Mouse (Mus musculus) heart, postnatal 0 days (tissue): Measurements from ENCODE around the gene Olfr961. TPM values are rescaled to one million over a fixed set of nuclear protein-coding genes. Genes with fewer than 3 reads are reported as not detected.

Experiments used
- ATAC-seq: fragments of 200-750 bp; cut with Nextera tagmentation; 2 replicates; pipeline ENCODE4 v1.8.0; 2017; ENCODE audit warnings: low read depth, moderate number of reproducible peaks, moderate library complexity; ENCODE audit not compliant: insufficient read depth
- DNase-seq: peaks from one replicate; pipeline ENCODE4 v3.0.0-alpha.2; 2016; ENCODE audit warnings: low spot score
- H3K27ac ChIP-seq: fragments of 300-500 bp; sonication (generic); 2 replicates; pipeline ENCODE4 v1.5.1; 2014; ENCODE audit warnings: low read depth, mild to moderate bottlenecking
- H3K27me3 ChIP-seq: fragments of 300-500 bp; sonication (generic); 2 replicates; pipeline ENCODE4 v1.6.1; 2014; ENCODE audit warnings: low read length, mixed read lengths; ENCODE audit not compliant: control insufficient read depth, insufficient read depth
- H3K36me3 ChIP-seq: fragments of 300-500 bp; sonication (generic); replicated peaks from 2 replicates; pipeline ENCODE4 v1.6.1; 2014; ENCODE audit warnings: low read length, mixed read lengths; ENCODE audit not compliant: control insufficient read depth, insufficient read depth
- H3K4me1 ChIP-seq: fragments of 300-500 bp; sonication (generic); 2 replicates; pipeline ENCODE4 v1.6.1; 2014; ENCODE audit warnings: antibody characterized with exemption; ENCODE audit not compliant: control insufficient read depth, insufficient read depth
- H3K4me2 ChIP-seq: fragments of 300-500 bp; sonication (generic); 2 replicates; pipeline ENCODE4 v1.6.1; 2014; ENCODE audit warnings: low read depth, mild to moderate bottlenecking, low read length, moderate library complexity
- H3K4me3 ChIP-seq: fragments of 300-500 bp; sonication (generic); 2 replicates; pipeline ENCODE4 v1.5.1; 2014; ENCODE audit warnings: low read depth, low read length
- H3K9ac ChIP-seq: fragments of 300-500 bp; sonication (generic); replicated peaks from 2 replicates; pipeline ENCODE4 v1.6.1; 2014; ENCODE audit warnings: low read depth, low read length, mixed read lengths
- H3K9me3 ChIP-seq: fragments of 300-500 bp; sonication (generic); replicated peaks from 2 replicates; pipeline ENCODE4 v1.6.1; 2016; ENCODE audit warnings: low read length; ENCODE audit not compliant: control insufficient read depth
- CTCF ChIP-seq: IDR thresholded peaks from 2 replicates; pipeline ENCODE4 v1.5.1; 2016; ENCODE audit warnings: antibody characterized with exemption, control low read depth, low read depth
- EP300 ChIP-seq: IDR thresholded peaks from 2 replicates; pipeline ENCODE4 v1.6.1; 2016; ENCODE audit warnings: antibody characterized with exemption, low read depth
- WGBS: fragments of 180-500 bp; shearing (Covaris S2); extraction: QIAGEN DNeasy Blood & Tissue Kit; methylation state at CpG from one replicate; pipeline ENCODE4 v1.1.7; 2014; 5-methylcytosine and 5-hydroxymethylcytosine counted together
- polyA plus RNA-seq: library from polyadenylated mRNA; unstranded; fragments of >200 nt; fragmentation: Nextera tagmentation; extraction: Ambion mirVana; gene quantifications from 2 replicates; pipeline ENCODE4 v1.2.1, GENCODE M21; 2015
- total RNA-seq: library from RNA; depleted of rRNA; stranded (reverse); fragments of >200 nt; gene quantifications from 2 replicates; pipeline ENCODE4 v1.2.3, GENCODE M21; 2014; ENCODE audit warnings: low replicate concordance

Gene Olfr961
- total and polyA plus RNA-seq, 2 experiments from 2014 or later = not detected

GRCm38 (mm10) chr9:39633913-39634594, 10.8 kb upstream of the Olfr961 start:
- H3K9me3 ChIP-seq = no peaks in the 10 kb centered on the region
- H3K4me3 ChIP-seq = no peak overlapping the region
- TF ChIP-seq CTCF (no peak), EP300 (no peak)
- no peak overlapping the region for H3K9ac ChIP-seq
- H3K27me3 ChIP-seq = no peaks in the 10 kb centered on the region
- no peaks in the 10 kb centered on the region for H3K36me3 ChIP-seq
- no peak for ATAC-seq
- WGBS = 33% methylated on average over 4 of the region's 4 CpGs
- H3K4me2 ChIP-seq = no peak overlapping the region
- H3K27ac ChIP-seq = no peak overlapping the region
- H3K4me1 ChIP-seq = no peaks in the 10 kb centered on the region
- DNase-seq = no peak

- WGBS = 71% methylated on average over 4 of the region's 4 CpGs
- no peak overlapping the region for H3K9ac ChIP-seq
- no peak for ATAC-seq
- H3K4me2 ChIP-seq = no peak overlapping the region
- H3K4me3 ChIP-seq = no peak overlapping the region
- no peaks in the 10 kb centered on the region for H3K4me1 ChIP-seq
- no peak for DNase-seq
- no peaks in the 10 kb centered on the region for H3K36me3 ChIP-seq
- H3K9me3 ChIP-seq = no peaks in the 10 kb centered on the region
- no peaks in the 10 kb centered on the region for H3K27me3 ChIP-seq
- TF ChIP-seq EP300 = no peak
- TF ChIP-seq CTCF = no peak
- no peak overlapping the region for H3K27ac ChIP-seq
Observed at GRCm38 (mm10) chr9:39647382-39647781, 2.5 kb downstream of the Olfr961 start.

- WGBS = 52% methylated on average over 6 of the region's 6 CpGs
- no peak overlapping the region for H3K27ac ChIP-seq
- no peak for DNase-seq
- H3K27me3 ChIP-seq = no peaks in the 10 kb centered on the region
- no peak for TF ChIP-seq EP300
- no peak for TF ChIP-seq CTCF
- no peaks in the 10 kb centered on the region for H3K4me1 ChIP-seq
- H3K9ac ChIP-seq = no peak overlapping the region
- no peaks in the 10 kb centered on the region for H3K9me3 ChIP-seq
- H3K4me3 ChIP-seq = no peak overlapping the region
- no peak overlapping the region for H3K4me2 ChIP-seq
- no peaks in the 10 kb centered on the region for H3K36me3 ChIP-seq
- no peak for ATAC-seq
Observed at GRCm38 (mm10) chr9:39654756-39655396, 10.0 kb downstream of the Olfr961 start.

GRCm38 (mm10) chr9:39666905-39667304, 22.0 kb downstream of the Olfr961 start, which contains the start of gene Olfr963:
TSS of gene Olfr963 (plus strand) at chr9:39667205.
- Histone ChIP-seq H3K9ac (no peak within 1 kb of the TSS), H3K4me1 (no peaks in the 10 kb centered on the region), H3K9me3 (peaks cover 5% of the 10 kb centered on the region; the same call in 1 of the 2 replicates), H3K36me3 (no peaks in the 10 kb centered on the region), H3K27ac (no peak within 1 kb of the TSS), H3K4me2 (no peak within 1 kb of the TSS), H3K27me3 (no peaks in the 10 kb centered on the region), H3K4me3 (no peak within 1 kb of the TSS)
- WGBS = 81% methylated on average over 1 of the region's 1 CpGs
- no peak for ATAC-seq
- DNase-seq = no peak
- TF ChIP-seq CTCF = no peak
- TF ChIP-seq EP300 = no peak

- Histone ChIP-seq H3K4me2 (no peak overlapping the region), H3K9ac (no peak overlapping the region), H3K36me3 (no peaks in the 10 kb centered on the region), H3K27me3 (no peaks in the 10 kb centered on the region), H3K4me1 (no peaks in the 10 kb centered on the region), H3K27ac (no peak overlapping the region), H3K4me3 (no peak overlapping the region), H3K9me3 (no peaks in the 10 kb centered on the region)
- TF ChIP-seq CTCF (no peak), EP300 (no peak)
- no peak for ATAC-seq
- 63% methylated on average over 2 of the region's 2 CpGs for WGBS
- no peak for DNase-seq
Observed at GRCm38 (mm10) chr9:39669723-39670122, 24.8 kb downstream of the Olfr961 start.

- DNase-seq (no peak), ATAC-seq (no peak)
- H3K4me2 ChIP-seq = no peak overlapping the region
- no peak overlapping the region for H3K9ac ChIP-seq
- H3K4me1 ChIP-seq = no peaks in the 10 kb centered on the region
- TF ChIP-seq EP300 (no peak), CTCF (no peak)
- no peaks in the 10 kb centered on the region for H3K36me3 ChIP-seq
- H3K27me3 ChIP-seq = no peaks in the 10 kb centered on the region
- H3K4me3 ChIP-seq = no peak overlapping the region
- WGBS = 64% methylated on average over 2 of the region's 2 CpGs
- H3K27ac ChIP-seq = no peak overlapping the region
- H3K9me3 ChIP-seq = no peaks in the 10 kb centered on the region
Observed at GRCm38 (mm10) chr9:39674820-39675219, 29.9 kb downstream of the Olfr961 start.
